In the genomic region with DNA sequence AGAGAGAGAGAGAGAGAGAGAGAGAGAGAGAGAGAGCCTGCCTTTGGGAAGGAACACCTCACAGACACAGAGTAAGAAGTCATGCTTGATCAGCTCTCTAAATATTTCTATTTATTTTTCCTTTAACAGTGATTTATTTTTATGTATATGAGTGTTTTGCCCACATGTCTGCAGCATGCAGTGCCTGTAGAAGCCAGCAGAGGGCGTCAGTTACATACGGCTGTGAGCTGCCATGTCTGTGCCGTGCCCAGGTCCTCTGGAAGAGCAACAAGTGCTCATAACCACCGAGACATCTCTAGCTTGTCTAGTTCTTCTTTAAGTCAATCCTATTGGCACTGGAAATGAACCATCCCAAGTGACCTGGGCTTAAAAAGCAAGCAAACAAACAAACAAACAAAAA, we compare ENCODE assay signal across 10 mouse cellular contexts. TPM values are rescaled to one million over a fixed set of nuclear protein-coding genes. Genes with fewer than 3 reads are reported as not detected.
A peak's percentile ranks its signal among the peaks of the same experiment; 100 is the strongest.
DNase-seq lines count a peak whose midpoint lies in the region; ATAC-seq lines count a peak whose summit lies in the region.
"Had no signal": no experiment of that assay in that cellular context is flagged by ENCODE, and none has a peak within 500 bp of the region (broad histone marks: within the 10 kb centered on the region; RNA-seq: fewer than 3 reads in every experiment).

No protein-coding gene starts in this region.

- H3K4me3 ChIP-seq in heart, embryonic 10.5 days = no peak overlapping the region
- no peak overlapping the region for H3K4me3 ChIP-seq in heart, embryonic 11.5 days (ENCODE audit: low read depth, low read length)
- H3K4me3 ChIP-seq: heart, embryonic 13.5 days; megakaryocyte, embryonic 14.5 days had no signal

- 36% methylated on average over 4 of the region's 4 CpGs for WGBS in heart, embryonic 10.5 days
- WGBS in heart, embryonic 11.5 days (ENCODE audit: insufficient replicate concordance) = 36% methylated on average over 4 of the region's 4 CpGs

- H3K27me3 ChIP-seq in heart, embryonic 10.5 days (ENCODE audit: insufficient read depth, poor library complexity, severe bottlenecking) = no peaks in the 10 kb centered on the region
- no peaks in the 10 kb centered on the region for H3K27me3 ChIP-seq in heart, embryonic 11.5 days (ENCODE audit: control insufficient read depth, insufficient read depth, low read length)
- H3K27me3 ChIP-seq: heart, embryonic 13.5 days had no signal

- H3K4me1 ChIP-seq in heart, embryonic 10.5 days = no peaks in the 10 kb centered on the region
- no peaks in the 10 kb centered on the region for H3K4me1 ChIP-seq in heart, embryonic 11.5 days (ENCODE audit: control insufficient read depth, insufficient read depth, low read length)
- H3K4me1 ChIP-seq: heart, embryonic 13.5 days had no signal

- peak; percentile 83 for DNase-seq in heart, embryonic 10.5 days (ENCODE audit: low spot score)
- peak; percentile 69 for DNase-seq in ovary, postnatal 36 days (ENCODE audit: low spot score)
- DNase-seq in ovary, postnatal 14 days (ENCODE audit: low spot score) = no peak
- DNase-seq in WW6 (ENCODE audit: low read depth, low spot score) = peak; percentile 89
- peak; percentile 81 for DNase-seq in thymus, postnatal 0 days (ENCODE audit: low spot score)
- DNase-seq in frontal cortex, postnatal 14 days (ENCODE audit: low spot score in 2 of 2) = no peak

- no peak overlapping the region for H3K4me2 ChIP-seq in heart, embryonic 11.5 days
- H3K4me2 ChIP-seq: heart, embryonic 13.5 days had no signal

- no peak overlapping the region for H3K9ac ChIP-seq in heart, embryonic 11.5 days (ENCODE audit: low read depth, low read length)
- H3K9ac ChIP-seq: heart, embryonic 13.5 days had no signal

- H3K9me3 ChIP-seq in heart, embryonic 10.5 days = peaks cover 68% of the 10 kb centered on the region
- peaks cover 65% of the 10 kb centered on the region for H3K9me3 ChIP-seq in heart, embryonic 11.5 days (replicated peaks; ENCODE audit: control insufficient read depth, low read length)

- no peak for ATAC-seq in heart, embryonic 11.5 days (replicated peaks; ENCODE audit: insufficient number of reproducible peaks, low FRiP score, low TSS enrichment)
- peak; percentile 43 to 52; a peak in 3 of 4 replicates for ATAC-seq in hematopoietic stem cell, adult 5-6 weeks (replicated peaks in 1 of 2; ENCODE audit: insufficient read depth in 1 of 2, low FRiP score in 2 of 2, low TSS enrichment in 1 of 2, low read depth in 1 of 2, poor library complexity in 2 of 2, severe bottlenecking in 2 of 2)

- no peaks in the 10 kb centered on the region for H3K36me3 ChIP-seq in heart, embryonic 10.5 days
- no peaks in the 10 kb centered on the region for H3K36me3 ChIP-seq in heart, embryonic 11.5 days (ENCODE audit: control insufficient read depth, insufficient read depth, low read length)
- H3K36me3 ChIP-seq: heart, embryonic 13.5 days had no signal

- H3K27ac ChIP-seq in heart, embryonic 10.5 days = no peak overlapping the region
- no peak overlapping the region for H3K27ac ChIP-seq in heart, embryonic 11.5 days (ENCODE audit: low read depth, low read length)
- H3K27ac ChIP-seq: heart, embryonic 13.5 days had no signal

RNA-seq across cellular contexts. Expression of a gene that starts 12.5 kb away (rescaled TPM):
- 0.11 and 0.15 TPM in 2 replicates for polyA plus RNA-seq in heart, embryonic 10.5 days (2016; fragmentation: Nextera tagmentation; extraction: Ambion mirVana)
- polyA plus RNA-seq in heart, embryonic 11.5 days (2014; fragmentation: Nextera tagmentation; extraction: Ambion mirVana) = 0.10 TPM in 1 of 2 replicates, not detected in the other
- not detected in 2 replicates for total RNA-seq in hematopoietic stem cell, adult 5-6 weeks (2017)
- not detected in 2 replicates for polyA plus RNA-seq in thymus, postnatal 0 days (2015; fragmentation: Nextera tagmentation; extraction: Ambion mirVana)

RNA-seq across cellular contexts. Expression of a gene that starts 12.5 kb away (rescaled TPM):
- 143 and 155 TPM in 2 replicates for polyA plus RNA-seq in heart, embryonic 10.5 days (2016; fragmentation: Nextera tagmentation; extraction: Ambion mirVana)
- polyA plus RNA-seq in heart, embryonic 11.5 days (2014; fragmentation: Nextera tagmentation; extraction: Ambion mirVana) = 117 and 118 TPM in 2 replicates
- total RNA-seq in hematopoietic stem cell, adult 5-6 weeks (2017) = 206 and 220 TPM in 2 replicates
- polyA plus RNA-seq in thymus, postnatal 0 days (2015; fragmentation: Nextera tagmentation; extraction: Ambion mirVana) = 82.7 and 102 TPM in 2 replicates

Comparison
In these comparisons a context has a peak if more than half of its experiments do, and no peak if none do; other contexts are left out.
1. DNase-seq: peak in heart, embryonic 10.5 days (single experiment), ovary, postnatal 36 days (single experiment), WW6 (single experiment) and thymus, postnatal 0 days (single experiment); none in ovary, postnatal 14 days (single experiment) and frontal cortex, postnatal 14 days (0 of 2).